Mouse (Mus musculus): Measurements from ENCODE around the gene Sdc4.

Gene Sdc4

GRCm38 (mm10) chr2:164429881-164430615 is 13.6 kb downstream of the Sdc4 start:
- no peak for DNase-seq

GRCm38 (mm10) chr2:164428451-164428850 is 15.2 kb downstream of the Sdc4 start:
- no peak for DNase-seq

GRCm38 (mm10) chr2:164426952-164427351 is 16.7 kb downstream of the Sdc4 start:
- no peak for DNase-seq

- no peak for DNase-seq
Measured at GRCm38 (mm10) chr2:164426121-164426520, 17.6 kb downstream of the Sdc4 start.

GRCm38 (mm10) chr2:164425401-164425800 is 18.3 kb downstream of the Sdc4 start:
- DNase-seq, result no peak

- no peak for DNase-seq
Measured at GRCm38 (mm10) chr2:164424406-164424805, 19.3 kb downstream of the Sdc4 start.

- no peak for DNase-seq
Measured at GRCm38 (mm10) chr2:164423464-164423863, 20.2 kb downstream of the Sdc4 start.

GRCm38 (mm10) chr2:164422675-164423393 is 20.9 kb downstream of the Sdc4 start:
- DNase-seq, result no peak

- DNase-seq, result no peak
Measured at GRCm38 (mm10) chr2:164421979-164422378, 21.7 kb downstream of the Sdc4 start.

GRCm38 (mm10) chr2:164421306-164421705 is 22.4 kb downstream of the Sdc4 start:
- no peak for DNase-seq

GRCm38 (mm10) chr2:164419489-164419888 is 24.2 kb downstream of the Sdc4 start:
- DNase-seq, result no peak

- DNase-seq, result no peak
Measured at GRCm38 (mm10) chr2:164418308-164418875, 25.3 kb downstream of the Sdc4 start.

- peak; percentile 53 for DNase-seq
Measured at GRCm38 (mm10) chr2:164417198-164417597, 26.5 kb downstream of the Sdc4 start.

- DNase-seq, result no peak
Measured at GRCm38 (mm10) chr2:164414581-164414980, 29.1 kb downstream of the Sdc4 start.

- DNase-seq, result no peak
Measured at GRCm38 (mm10) chr2:164414167-164414566, 29.5 kb downstream of the Sdc4 start.

- DNase-seq, result peak; percentile 73
Measured at GRCm38 (mm10) chr2:164407708-164408107, 36.0 kb downstream of the Sdc4 start.

- DNase-seq, result no peak
Measured at GRCm38 (mm10) chr2:164405519-164405918, 38.2 kb downstream of the Sdc4 start.

- DNase-seq, result no peak
Measured at GRCm38 (mm10) chr2:164405060-164405459, 38.6 kb downstream of the Sdc4 start, which contains the start of gene Matn4. Matn4 (minus strand) TSS chr2:164405160.

- DNase-seq, result no peak
Measured at GRCm38 (mm10) chr2:164404082-164404990, 39.4 kb downstream of the Sdc4 start.

- DNase-seq, result no peak
Measured at GRCm38 (mm10) chr2:164403396-164404081, 40.1 kb downstream of the Sdc4 start.

GRCm38 (mm10) chr2:164402906-164403305 is 40.8 kb downstream of the Sdc4 start, which contains the start of gene Rbpjl:
Rbpjl (plus strand) TSS chr2:164403141.
- peak; percentile 84 for DNase-seq

GRCm38 (mm10) chr2:164396911-164397310 is 46.8 kb downstream of the Sdc4 start:
- DNase-seq, result no peak

Data from thymus, postnatal 4 days (tissue).